In the genomic region with DNA sequence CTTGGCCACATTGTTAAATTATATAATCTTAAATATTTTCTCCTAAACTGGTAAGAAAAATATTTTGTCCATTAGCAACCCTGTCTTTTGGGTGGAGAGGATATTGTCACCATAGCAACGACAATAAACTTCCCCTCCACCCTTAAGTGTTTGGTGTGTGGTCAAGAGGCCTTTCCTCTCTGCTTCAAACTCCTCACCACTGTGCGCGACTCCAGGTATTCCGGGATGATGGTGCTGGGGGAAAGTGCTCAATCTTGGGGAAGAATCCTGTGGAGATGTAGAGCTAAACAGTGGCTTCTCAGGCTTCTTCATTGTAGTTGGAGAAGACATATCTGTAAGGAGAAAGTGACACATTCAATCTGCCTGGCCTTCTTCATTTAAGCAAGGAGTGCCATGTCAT, we compare ENCODE assay signal across 18 mouse cellular contexts.
DNase-seq lines count a peak whose midpoint lies in the region; ATAC-seq lines count a peak whose summit lies in the region.
"Had no signal": no experiment of that assay in that cellular context is flagged by ENCODE, and none has a peak within 500 bp of the region (broad histone marks: within the 10 kb centered on the region; RNA-seq: fewer than 3 reads in every experiment).

No protein-coding gene starts in this region.

- 0 out of 2 replicates have a peak overlapping the region, but pooled peaks have one; percentile 25 for H3K27ac ChIP-seq in brown adipose tissue, adult 24 weeks (replicated peaks; ENCODE audit: low read depth, low read length)
- H3K27ac ChIP-seq: embryonic facial prominence, embryonic 15.5 days; forebrain, embryonic 10.5 days; heart, embryonic 15.5 days; hindbrain, embryonic 15.5 days had no signal

- no peak overlapping the region for H3K4me3 ChIP-seq in brown adipose tissue, adult 24 weeks (ENCODE audit: insufficient read depth, low read depth, low read length)
- H3K4me3 ChIP-seq: embryonic facial prominence, embryonic 15.5 days; erythroblast, embryonic 14.5 days; forebrain, embryonic 10.5 days; heart, embryonic 15.5 days; hindbrain, embryonic 15.5 days had no signal

- H3K4me1 ChIP-seq in brown adipose tissue, adult 24 weeks (ENCODE audit: control insufficient read depth, insufficient read depth, insufficient read length, low read length), result peaks cover 3% of the 10 kb centered on the region; the same call in 1 of the 2 replicates
- H3K4me1 ChIP-seq: embryonic facial prominence, embryonic 15.5 days; hindbrain, embryonic 15.5 days had no signal

- DNase-seq in heart, adult 8-10 months (ENCODE audit: low spot score), result peak; percentile 31
- DNase-seq in heart, adult 9 months (ENCODE audit: low spot score in 2 of 2), result no peak
- peak; percentile 27 for DNase-seq in lung, postnatal 25 days (ENCODE audit: low spot score)
- no peak for DNase-seq in lung, postnatal 10 days
- DNase-seq: adrenal gland, adult 8-10 months; adrenal gland, postnatal 36 days; cerebellum, adult 11 months; cerebellum, adult 8-10 months; cerebellum, postnatal 14 days; embryo, embryonic 11 days had no signal

- peak; percentile 32 to 56; a peak in 1 of 4 replicates for ATAC-seq in hematopoietic stem cell, adult 5-6 weeks (replicated peaks in 1 of 2; ENCODE audit: insufficient read depth in 1 of 2, low FRiP score in 2 of 2, low TSS enrichment in 1 of 2, low read depth in 1 of 2, poor library complexity in 2 of 2, severe bottlenecking in 2 of 2)
- ATAC-seq: forebrain, embryonic 14.5 days had no signal

Comparison
In these comparisons a context has a peak if more than half of its experiments do, and no peak if none do; other contexts are left out.
1. DNase-seq: peak in heart, adult 8-10 months (single experiment) and lung, postnatal 25 days (single experiment); none in heart, adult 9 months (0 of 2) and lung, postnatal 10 days (single experiment).